Mouse (Mus musculus): ENCODE measurements around the gene Mospd3. TPM values are rescaled to one million over a fixed set of nuclear protein-coding genes. Genes with fewer than 3 reads are reported as not detected.
"Not testable (repeated sequence)": the region's sequence is repeated elsewhere in the genome, so short reads cannot be mapped to it uniquely, and the experiment has no call there.

Mospd3 gene
- total RNA-seq, 2 experiments from 2014 or later: 46.1 to 51.8 TPM

- DNase-seq (ENCODE audit: low spot score in 2 of 2): no peak
These were observed 23.2 kb upstream of the Mospd3 start for GRCm38 (mm10) chr5:137623937-137624530.

- DNase-seq (ENCODE audit: low spot score in 2 of 2): no peak
These were observed 14.5 kb upstream of the Mospd3 start for GRCm38 (mm10) chr5:137615347-137615746.

- not testable (repeated sequence) for DNase-seq (ENCODE audit: low spot score in 2 of 2)
These were observed 14.1 kb upstream of the Mospd3 start for GRCm38 (mm10) chr5:137614921-137615320.

DNA sequence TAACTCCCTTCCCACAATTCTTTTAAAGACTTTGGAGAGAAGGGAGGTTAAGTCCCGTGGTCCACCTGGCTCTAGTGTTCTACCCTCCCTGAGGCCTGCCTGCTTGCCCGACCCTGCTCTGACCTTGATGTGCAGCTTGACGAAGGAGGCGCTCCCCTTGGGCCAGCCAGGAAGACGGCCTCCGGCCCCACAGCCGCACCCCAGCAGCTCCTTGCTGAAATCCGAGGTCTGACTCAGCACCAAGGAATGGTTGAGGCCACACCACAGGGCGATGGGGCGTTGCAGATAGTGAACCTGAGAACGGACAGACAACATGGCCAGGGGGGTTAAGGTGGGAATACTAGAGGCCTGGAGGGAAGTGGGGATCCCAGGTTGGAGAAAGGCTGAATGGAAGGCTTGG is 12.7 kb upstream of the Mospd3 start, which contains the start of gene Pcolce:
Gene Pcolce, minus strand, starts transcription at position 235 of the 400 bp plus-strand sequence.
- DNase-seq (ENCODE audit: low spot score in 2 of 2): no peak

DNA sequence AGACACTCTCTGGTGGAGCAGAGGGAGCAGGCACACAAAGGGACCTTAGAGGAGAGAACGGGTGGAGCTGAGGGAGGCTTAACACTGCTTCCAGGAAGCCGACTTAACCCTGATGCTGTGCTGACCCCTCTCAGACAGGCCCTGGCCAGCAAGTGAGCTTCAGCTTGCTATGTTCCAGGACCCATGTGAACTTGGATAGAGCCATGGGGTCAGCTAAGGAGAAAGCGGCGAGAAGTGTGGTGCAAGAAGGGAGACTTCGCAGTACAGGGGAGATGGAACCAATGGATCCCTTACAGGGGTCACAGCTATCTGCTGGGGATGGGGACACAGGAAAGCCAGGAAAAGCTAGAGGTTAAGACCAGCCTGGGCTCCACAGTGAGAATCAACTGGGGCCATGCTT is 12.2 kb upstream of the Mospd3 start:
- DNase-seq (ENCODE audit: low spot score in 2 of 2): no peak

- no peak for DNase-seq (ENCODE audit: low spot score in 2 of 2)
These were observed 10.4 kb upstream of the Mospd3 start for GRCm38 (mm10) chr5:137611245-137611602.

DNA sequence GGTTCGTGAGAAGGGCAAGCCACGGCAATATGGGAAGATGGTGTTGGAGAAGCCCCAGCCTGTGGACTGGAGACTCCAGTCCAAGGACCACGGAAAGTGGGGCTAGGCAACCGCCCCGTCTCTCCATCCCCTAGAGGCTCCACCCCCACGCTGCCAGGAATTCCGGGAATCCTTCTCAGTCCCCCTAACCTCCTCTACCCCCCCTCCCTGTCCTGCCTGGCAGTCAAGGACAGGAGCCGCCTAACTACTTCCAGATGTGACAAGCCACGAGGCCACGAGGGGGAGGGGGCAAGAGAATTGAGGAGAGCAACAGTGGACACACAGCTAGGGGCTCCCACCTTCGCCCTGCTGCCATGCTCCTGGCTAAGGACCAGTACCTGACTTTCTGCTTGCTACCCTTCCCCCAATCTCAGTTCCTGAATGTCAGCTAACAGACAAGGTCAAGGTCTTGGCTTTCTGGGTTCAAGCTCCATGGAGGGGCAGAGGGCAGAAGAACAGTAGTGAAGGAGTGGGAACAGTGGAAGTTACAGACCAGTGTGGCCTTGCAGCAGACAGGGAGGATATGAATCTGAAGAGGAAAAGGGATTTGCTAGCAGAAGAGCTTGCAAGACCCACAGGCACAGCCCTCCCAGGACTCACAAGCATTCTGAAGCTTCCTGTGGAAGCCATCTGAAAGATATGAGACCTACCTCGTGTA is 9.8 kb upstream of the Mospd3 start:
- DNase-seq (ENCODE audit: low spot score in 2 of 2): no peak

DNA sequence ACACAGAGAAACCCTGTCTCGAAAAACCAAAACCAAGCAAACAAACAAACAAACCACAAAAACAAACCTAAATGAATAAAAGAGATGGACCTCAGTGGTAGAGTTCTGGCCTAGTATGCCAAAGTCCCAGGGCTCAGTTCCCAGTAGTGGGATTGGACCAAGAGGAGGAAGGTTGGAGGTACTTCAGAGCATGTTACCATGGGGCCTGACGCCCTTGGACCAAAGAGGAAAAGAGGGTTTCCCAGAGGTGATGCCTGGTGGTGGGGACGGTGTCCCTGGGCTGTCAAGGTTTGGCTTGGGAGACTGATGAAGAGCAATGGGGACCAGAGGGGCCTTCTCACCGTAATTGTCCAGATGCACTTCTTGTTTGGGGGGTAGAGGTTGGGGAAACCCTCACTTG is 9.2 kb upstream of the Mospd3 start:
- no peak for DNase-seq (ENCODE audit: low spot score in 2 of 2)

DNA sequence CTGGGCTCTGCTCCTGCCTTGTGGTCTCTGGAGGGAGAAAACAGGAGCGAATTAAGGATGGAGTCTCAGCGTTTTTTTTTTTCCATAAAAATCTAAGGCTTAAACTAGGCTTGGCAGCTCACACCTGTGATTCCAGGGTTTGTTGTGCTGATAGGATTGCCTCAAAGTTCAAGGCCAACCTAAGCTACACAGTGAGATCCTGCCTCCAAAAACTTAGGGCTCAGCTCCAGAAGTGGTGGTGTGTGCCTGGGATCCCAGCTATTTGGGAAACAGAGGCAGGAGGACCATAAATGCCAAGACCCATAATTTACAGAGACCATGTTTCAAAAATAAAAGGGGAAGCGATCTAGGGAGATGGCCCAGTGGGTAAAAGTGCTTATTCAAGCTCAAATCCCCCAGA is 8.4 kb upstream of the Mospd3 start:
- no peak for DNase-seq (ENCODE audit: low spot score in 2 of 2)

DNA sequence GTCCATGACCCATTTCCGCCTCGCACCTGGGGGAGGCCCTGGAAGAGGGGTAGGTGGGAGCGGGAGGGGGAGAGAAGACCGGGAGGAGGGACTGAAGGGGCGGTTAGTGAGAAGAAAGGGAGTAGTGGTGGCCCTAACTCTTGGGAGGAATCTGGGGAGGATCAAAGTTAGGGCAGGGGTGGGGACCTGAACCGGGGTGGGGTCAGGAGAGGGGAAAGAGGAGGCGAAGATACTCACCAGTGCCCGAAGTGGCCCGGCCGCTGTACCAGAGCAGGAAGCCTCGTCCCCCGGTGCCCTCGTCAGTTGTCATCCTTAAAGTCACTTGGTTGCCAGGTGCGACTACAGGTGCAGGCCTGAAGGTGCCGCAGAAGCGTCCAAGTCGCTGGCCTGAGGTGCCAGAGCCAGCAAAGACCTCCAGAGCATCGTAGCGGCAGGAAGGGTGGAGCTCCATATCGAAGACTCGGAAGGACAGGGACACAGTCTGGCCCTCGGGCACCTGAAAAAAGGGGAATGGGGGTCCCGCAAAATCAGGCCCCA is 7.9 kb upstream of the Mospd3 start:
- DNase-seq (ENCODE audit: low spot score in 2 of 2): no peak

GRCm38 (mm10) chr5:137607860-137608653 is 7.2 kb upstream of the Mospd3 start:
- no peak for DNase-seq (ENCODE audit: low spot score in 2 of 2)

GRCm38 (mm10) chr5:137601365-137601729 is 489 bp upstream of the Mospd3 start:
- no peak for DNase-seq (ENCODE audit: low spot score in 2 of 2)

GRCm38 (mm10) chr5:137600281-137600618 is 608 bp downstream of the Mospd3 start:
- DNase-seq (ENCODE audit: low spot score in 2 of 2): no peak

GRCm38 (mm10) chr5:137599600-137599999 is 1.3 kb downstream of the Mospd3 start:
- DNase-seq (ENCODE audit: low spot score in 2 of 2): no peak

GRCm38 (mm10) chr5:137598100-137598826 is 2.6 kb downstream of the Mospd3 start:
- no peak for DNase-seq (ENCODE audit: low spot score in 2 of 2)

GRCm38 (mm10) chr5:137597625-137598024 is 3.2 kb downstream of the Mospd3 start:
- DNase-seq (ENCODE audit: low spot score in 2 of 2): no peak

- DNase-seq (ENCODE audit: low spot score in 2 of 2): no peak
These were observed 4.1 kb downstream of the Mospd3 start for GRCm38 (mm10) chr5:137596601-137597261.

DNA sequence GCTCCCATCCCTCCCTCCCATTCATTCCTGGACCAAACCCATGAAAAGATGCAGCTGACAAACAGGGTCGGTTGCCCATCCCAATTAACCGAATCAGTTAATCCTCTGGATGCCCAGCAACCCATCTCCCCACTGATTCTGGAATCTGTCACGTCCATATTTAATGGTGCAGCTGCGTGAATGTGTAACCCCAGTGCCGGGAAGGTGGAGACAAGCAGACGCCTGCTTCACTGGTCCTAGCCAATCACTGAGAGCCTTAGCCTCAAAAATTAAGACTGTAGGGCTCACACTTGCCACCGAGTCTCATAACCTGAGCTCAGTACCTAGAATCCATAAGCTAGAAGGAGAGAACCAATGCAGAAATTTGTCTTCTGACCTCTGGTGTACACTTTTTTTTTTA is 4.9 kb downstream of the Mospd3 start:
- DNase-seq (ENCODE audit: low spot score in 2 of 2): no peak

GRCm38 (mm10) chr5:137590507-137590906 is 10.4 kb downstream of the Mospd3 start:
- no peak for DNase-seq (ENCODE audit: low spot score in 2 of 2)

DNA sequence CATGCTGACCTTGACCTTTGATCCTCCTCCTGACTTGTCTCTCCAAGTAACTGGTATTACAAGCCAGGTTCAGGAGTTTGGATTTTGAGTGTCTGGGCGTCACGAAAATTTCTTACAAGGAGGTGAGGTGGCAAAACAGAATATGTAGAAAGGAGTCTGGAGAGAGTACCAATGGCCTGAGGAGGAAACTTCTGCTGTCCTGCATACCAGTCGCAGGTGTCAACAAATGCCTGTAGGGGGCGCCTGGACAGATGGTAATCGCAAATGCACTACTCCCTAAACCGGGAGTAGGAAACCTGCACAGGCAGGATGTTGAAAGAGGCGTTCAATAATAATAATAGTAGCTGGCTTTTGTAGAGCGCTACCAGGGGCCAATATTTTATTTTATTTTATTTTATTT is 15.9 kb downstream of the Mospd3 start:
- peak; percentile 67 to 75 for DNase-seq (ENCODE audit: low spot score in 2 of 2)

- DNase-seq (ENCODE audit: low spot score in 2 of 2): peak; percentile 64 to 75
These were observed 17.1 kb downstream of the Mospd3 start for GRCm38 (mm10) chr5:137583670-137584169.

Measured in layer of hippocampus, postnatal 10 days (tissue).